ENCODE assay signal across 14 mouse cellular contexts in the genomic region with DNA sequence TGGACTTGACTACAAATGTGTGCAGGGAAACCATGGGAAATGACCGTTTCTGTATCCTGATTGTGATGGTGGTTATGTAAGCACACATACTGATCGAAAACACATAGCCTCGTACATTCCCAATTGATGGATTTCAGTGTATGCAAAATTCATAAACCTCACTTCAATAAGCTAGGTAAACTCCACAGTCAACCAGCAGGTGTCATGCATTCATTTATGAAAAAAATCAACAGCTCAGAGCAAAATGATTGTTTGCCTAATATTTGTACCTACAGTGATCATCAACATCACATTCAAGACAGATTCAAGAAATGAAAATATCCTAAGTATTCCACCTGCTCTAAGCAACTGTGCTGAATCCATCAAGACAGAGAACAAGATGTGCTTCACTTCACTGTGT. TPM values are rescaled to one million over a fixed set of nuclear protein-coding genes. Genes with fewer than 3 reads are reported as not detected.
A peak's percentile ranks its signal among the peaks of the same experiment; 100 is the strongest.
DNase-seq lines count a peak whose midpoint lies in the region; ATAC-seq and TF ChIP-seq lines count a peak whose summit lies in the region.
"Had no signal": no experiment of that assay in that cellular context is flagged by ENCODE, and none has a peak within 500 bp of the region (broad histone marks: within the 10 kb centered on the region; RNA-seq: fewer than 3 reads in every experiment).

No protein-coding gene starts in this region.

- H3K9me3 ChIP-seq in forebrain, postnatal 0 days (ENCODE audit: low read length): no peaks in the 10 kb centered on the region
- H3K9me3 ChIP-seq in forebrain, embryonic 11.5 days (ENCODE audit: control insufficient read depth, low read length): no peaks in the 10 kb centered on the region
- no peaks in the 10 kb centered on the region for H3K9me3 ChIP-seq in kidney, postnatal 0 days (replicated peaks; ENCODE audit: low read length)
- no peaks in the 10 kb centered on the region for H3K9me3 ChIP-seq in midbrain, embryonic 14.5 days (ENCODE audit: control insufficient read depth, low read length)
- no peaks in the 10 kb centered on the region for H3K9me3 ChIP-seq in midbrain, embryonic 11.5 days (ENCODE audit: control insufficient read depth, low read length)
- no peaks in the 10 kb centered on the region for H3K9me3 ChIP-seq in stomach, postnatal 0 days (ENCODE audit: control insufficient read depth, low read length)
- H3K9me3 ChIP-seq: limb, embryonic 13.5 days had no signal

- no peak overlapping the region for H3K4me3 ChIP-seq in forebrain, postnatal 0 days (ENCODE audit: low read depth, low read length)
- H3K4me3 ChIP-seq in forebrain, embryonic 11.5 days (ENCODE audit: low read depth, low read length): no peak overlapping the region
- H3K4me3 ChIP-seq in kidney, postnatal 0 days (replicated peaks; ENCODE audit: low read depth, low read length): no peak overlapping the region
- no peak overlapping the region for H3K4me3 ChIP-seq in midbrain, embryonic 14.5 days (replicated peaks; ENCODE audit: low read depth, low read length)
- H3K4me3 ChIP-seq in midbrain, embryonic 11.5 days (ENCODE audit: low read depth, low read length): no peak overlapping the region
- H3K4me3 ChIP-seq in stomach, postnatal 0 days (ENCODE audit: low read depth, low read length): no peak overlapping the region
- H3K4me3 ChIP-seq: limb, embryonic 13.5 days had no signal

- H3K4me2 ChIP-seq in forebrain, postnatal 0 days (ENCODE audit: low read depth): no peak overlapping the region
- no peak overlapping the region for H3K4me2 ChIP-seq in forebrain, embryonic 11.5 days (ENCODE audit: low read depth, low read length, severe bottlenecking)
- H3K4me2 ChIP-seq in kidney, postnatal 0 days (ENCODE audit: low read length): no peak overlapping the region
- no peak overlapping the region for H3K4me2 ChIP-seq in midbrain, embryonic 14.5 days (ENCODE audit: low read length)
- no peak overlapping the region for H3K4me2 ChIP-seq in midbrain, embryonic 11.5 days
- H3K4me2 ChIP-seq in stomach, postnatal 0 days (replicated peaks; ENCODE audit: low read depth): no peak overlapping the region
- H3K4me2 ChIP-seq: limb, embryonic 13.5 days had no signal

- TF ChIP-seq EP300 in stomach, postnatal 0 days (optimal IDR thresholded peaks at IDR 0.05): no peak

- no peak overlapping the region for H3K27ac ChIP-seq in forebrain, postnatal 0 days (ENCODE audit: low read depth, low read length)
- no peak overlapping the region for H3K27ac ChIP-seq in forebrain, embryonic 11.5 days (ENCODE audit: low read depth, low read length)
- H3K27ac ChIP-seq in kidney, postnatal 0 days: no peak overlapping the region
- no peak overlapping the region for H3K27ac ChIP-seq in midbrain, embryonic 14.5 days (replicated peaks; ENCODE audit: low read depth, low read length)
- no peak overlapping the region for H3K27ac ChIP-seq in midbrain, embryonic 11.5 days (ENCODE audit: low read depth, low read length)
- H3K27ac ChIP-seq in stomach, postnatal 0 days (replicated peaks): no peak overlapping the region
- H3K27ac ChIP-seq: limb, embryonic 13.5 days; macrophage had no signal

- H3K4me1 ChIP-seq in forebrain, postnatal 0 days (ENCODE audit: insufficient read depth): no peaks in the 10 kb centered on the region
- no peaks in the 10 kb centered on the region for H3K4me1 ChIP-seq in forebrain, embryonic 11.5 days (replicated peaks; ENCODE audit: control insufficient read depth, insufficient read depth, low read length)
- H3K4me1 ChIP-seq in kidney, postnatal 0 days (replicated peaks; ENCODE audit: insufficient read depth, low read length): no peaks in the 10 kb centered on the region
- H3K4me1 ChIP-seq in midbrain, embryonic 14.5 days (ENCODE audit: control insufficient read depth, insufficient read depth, low read length): no peaks in the 10 kb centered on the region
- H3K4me1 ChIP-seq in midbrain, embryonic 11.5 days (ENCODE audit: control insufficient read depth, insufficient read depth, low read length): no peaks in the 10 kb centered on the region
- H3K4me1 ChIP-seq in stomach, postnatal 0 days (replicated peaks; ENCODE audit: control insufficient read depth, insufficient read depth): no peaks in the 10 kb centered on the region
- H3K4me1 ChIP-seq: limb, embryonic 13.5 days had no signal

- H3K27me3 ChIP-seq in forebrain, postnatal 0 days (ENCODE audit: insufficient read depth, low read length): no peaks in the 10 kb centered on the region
- no peaks in the 10 kb centered on the region for H3K27me3 ChIP-seq in forebrain, embryonic 11.5 days (ENCODE audit: control insufficient read depth, insufficient read depth, low read length)
- H3K27me3 ChIP-seq in kidney, postnatal 0 days (ENCODE audit: insufficient read depth, low read length): no peaks in the 10 kb centered on the region
- no peaks in the 10 kb centered on the region for H3K27me3 ChIP-seq in midbrain, embryonic 14.5 days (ENCODE audit: control insufficient read depth, insufficient read depth, low read length)
- H3K27me3 ChIP-seq in midbrain, embryonic 11.5 days (ENCODE audit: control insufficient read depth, insufficient read depth, low read length): no peaks in the 10 kb centered on the region
- no peaks in the 10 kb centered on the region for H3K27me3 ChIP-seq in stomach, postnatal 0 days (ENCODE audit: control insufficient read depth, insufficient read depth, low read length)
- H3K27me3 ChIP-seq: limb, embryonic 13.5 days had no signal

- ATAC-seq in forebrain, postnatal 0 days: peak; percentile 32; the same call in 1 of the 2 replicates
- ATAC-seq in forebrain, embryonic 11.5 days (replicated peaks; ENCODE audit: low FRiP score): no peak
- no peak for ATAC-seq in kidney, postnatal 0 days (replicated peaks; ENCODE audit: low FRiP score, low read depth)
- ATAC-seq in midbrain, embryonic 14.5 days (ENCODE audit: low FRiP score, low TSS enrichment): no peak
- ATAC-seq in midbrain, embryonic 11.5 days (ENCODE audit: low FRiP score): no peak
- ATAC-seq in stomach, postnatal 0 days (ENCODE audit: low FRiP score, low TSS enrichment): no peak
- ATAC-seq: CD4-positive, CD25-positive, alpha-beta regulatory T cell, adult 4 months had no signal

- peak; percentile 63 for TF ChIP-seq CTCF in forebrain, postnatal 0 days (IDR thresholded peaks at IDR 0.05; ENCODE audit: low read depth)
- TF ChIP-seq CTCF in kidney, postnatal 0 days (IDR thresholded peaks at IDR 0.05; ENCODE audit: low read depth): peak; percentile 63
- peak; percentile 72 for TF ChIP-seq CTCF in stomach, postnatal 0 days (IDR thresholded peaks at IDR 0.05; ENCODE audit: low read depth)

- H3K36me3 ChIP-seq in forebrain, postnatal 0 days (ENCODE audit: insufficient read depth): no peaks in the 10 kb centered on the region
- H3K36me3 ChIP-seq in forebrain, embryonic 11.5 days (ENCODE audit: control insufficient read depth, insufficient read depth, low read length): no peaks in the 10 kb centered on the region
- no peaks in the 10 kb centered on the region for H3K36me3 ChIP-seq in kidney, postnatal 0 days (ENCODE audit: insufficient read depth, low read length)
- H3K36me3 ChIP-seq in midbrain, embryonic 14.5 days (ENCODE audit: control insufficient read depth, insufficient read depth, low read length): no peaks in the 10 kb centered on the region
- H3K36me3 ChIP-seq in midbrain, embryonic 11.5 days (ENCODE audit: control insufficient read depth, insufficient read depth, low read length): no peaks in the 10 kb centered on the region
- no peaks in the 10 kb centered on the region for H3K36me3 ChIP-seq in stomach, postnatal 0 days (ENCODE audit: control insufficient read depth, insufficient read depth, low read length)
- H3K36me3 ChIP-seq: limb, embryonic 13.5 days had no signal

- H3K9ac ChIP-seq in forebrain, postnatal 0 days: no peak overlapping the region
- H3K9ac ChIP-seq in forebrain, embryonic 11.5 days (ENCODE audit: low read length): no peak overlapping the region
- no peak overlapping the region for H3K9ac ChIP-seq in kidney, postnatal 0 days (ENCODE audit: low read depth, low read length)
- H3K9ac ChIP-seq in midbrain, embryonic 14.5 days (replicated peaks; ENCODE audit: low read length): no peak overlapping the region
- no peak overlapping the region for H3K9ac ChIP-seq in midbrain, embryonic 11.5 days (ENCODE audit: low read length)
- no peak overlapping the region for H3K9ac ChIP-seq in stomach, postnatal 0 days (ENCODE audit: low read length)
- H3K9ac ChIP-seq: limb, embryonic 13.5 days had no signal

- WGBS in forebrain, postnatal 0 days: 80% methylated on average over 3 of the region's 3 CpGs
- WGBS in forebrain, embryonic 11.5 days: 89% methylated on average over 3 of the region's 3 CpGs
- 85% methylated on average over 3 of the region's 3 CpGs for WGBS in kidney, postnatal 0 days
- 85% methylated on average over 3 of the region's 3 CpGs for WGBS in midbrain, embryonic 14.5 days
- WGBS in midbrain, embryonic 11.5 days: 89% methylated on average over 3 of the region's 3 CpGs
- WGBS in stomach, postnatal 0 days: 77% methylated on average over 3 of the region's 3 CpGs

- peak; percentile 56 for DNase-seq in forebrain, postnatal 0 days
- DNase-seq in forebrain, embryonic 11.5 days (ENCODE audit: low spot score): no peak
- no peak for DNase-seq in kidney, postnatal 0 days (ENCODE audit: low spot score)
- DNase-seq in kidney, adult 11 months: no peak
- DNase-seq in midbrain, embryonic 14.5 days: peak; percentile 66
- DNase-seq in midbrain, embryonic 11.5 days (ENCODE audit: low spot score, missing footprints): no peak
- no peak for DNase-seq in stomach, postnatal 0 days (ENCODE audit: low spot score)
- no peak for DNase-seq in spleen, postnatal 36 days (ENCODE audit: low spot score in 2 of 2)
- DNase-seq: adrenal gland, adult 2 months; right cerebral cortex, postnatal 25 days; thymus, postnatal 14 days had no signal

RNA-seq across cellular contexts. Expression of gene Extl2, which starts 33.5 kb away (rescaled TPM):
- total RNA-seq in forebrain, postnatal 0 days (2014; rRNA removed): 38.3 and 40.3 TPM in 2 replicates
- polyA plus RNA-seq in forebrain, postnatal 0 days (2015; fragmentation: Nextera tagmentation; extraction: Ambion mirVana): 28.7 and 33.5 TPM in 2 replicates
- polyA plus RNA-seq in forebrain, embryonic 11.5 days (2014; fragmentation: Nextera tagmentation; extraction: Ambion mirVana): 23.4 and 24.5 TPM in 2 replicates
- 25.0 and 25.6 TPM in 2 replicates for polyA plus RNA-seq in kidney, postnatal 0 days (2015; fragmentation: Nextera tagmentation; extraction: Ambion mirVana)
- polyA plus RNA-seq in midbrain, embryonic 14.5 days (2014; fragmentation: Nextera tagmentation; extraction: Ambion mirVana): 28.5 and 32.8 TPM in 2 replicates
- polyA plus RNA-seq in midbrain, embryonic 11.5 days (2014; fragmentation: Nextera tagmentation; extraction: Ambion mirVana): 27.3 and 28.1 TPM in 2 replicates
- 13.5 and 14.1 TPM in 2 replicates for polyA plus RNA-seq in stomach, postnatal 0 days (2015; fragmentation: Nextera tagmentation; extraction: Ambion mirVana)

RNA-seq across cellular contexts. Expression of gene Slc30a7, which starts 33.6 kb away (rescaled TPM):
- total RNA-seq in forebrain, postnatal 0 days (2014; rRNA removed): 21.1 and 39.1 TPM in 2 replicates
- polyA plus RNA-seq in forebrain, postnatal 0 days (2015; fragmentation: Nextera tagmentation; extraction: Ambion mirVana): 7.2 and 10.7 TPM in 2 replicates
- polyA plus RNA-seq in forebrain, embryonic 11.5 days (2014; fragmentation: Nextera tagmentation; extraction: Ambion mirVana): 28.0 and 31.0 TPM in 2 replicates
- 23.2 and 29.0 TPM in 2 replicates for polyA plus RNA-seq in kidney, postnatal 0 days (2015; fragmentation: Nextera tagmentation; extraction: Ambion mirVana)
- polyA plus RNA-seq in midbrain, embryonic 14.5 days (2014; fragmentation: Nextera tagmentation; extraction: Ambion mirVana): 19.6 and 26.8 TPM in 2 replicates
- polyA plus RNA-seq in midbrain, embryonic 11.5 days (2014; fragmentation: Nextera tagmentation; extraction: Ambion mirVana): 25.4 and 29.3 TPM in 2 replicates
- polyA plus RNA-seq in stomach, postnatal 0 days (2015; fragmentation: Nextera tagmentation; extraction: Ambion mirVana): 36.4 and 37.7 TPM in 2 replicates

Comparison
In these comparisons a context has a peak if more than half of its experiments do, and no peak if none do; other contexts are left out.
1. DNase-seq: peak in forebrain, postnatal 0 days (single experiment) and midbrain, embryonic 14.5 days (single experiment); none in forebrain, embryonic 11.5 days (single experiment), kidney, postnatal 0 days (single experiment), kidney, adult 11 months (single experiment), midbrain, embryonic 11.5 days (single experiment), stomach, postnatal 0 days (single experiment) and spleen, postnatal 36 days (0 of 2).
2. Peak in every context shown above with its lines, with median percentiles within 50 percentile points of each other: CTCF ChIP-seq.